Mouse (Mus musculus) heart, adult 2 months (tissue): Measurements from ENCODE around the gene Prkch. TPM values are rescaled to one million over a fixed set of nuclear protein-coding genes. Genes with fewer than 3 reads are reported as not detected.

ENCODE experiments used
- DNase-seq, 2 experiments: peaks; one replicate each; pipeline ENCODE4 v3.0.0; 2021
- H3K27ac ChIP-seq: fragments of 200-600 bp; 2 replicates; pipeline ENCODE4 v1.8.1; 2022
- H3K27me3 ChIP-seq: fragments of 200-500 bp; 2 replicates; pipeline ENCODE4 v1.6.1; 2012; ENCODE audit warnings: mild to moderate bottlenecking, low read length, inconsistent platforms, mixed read lengths; ENCODE audit not compliant: control insufficient read depth, insufficient read depth
- H3K36me3 ChIP-seq: fragments of 200-500 bp; 2 replicates; pipeline ENCODE4 v1.6.1; 2012; ENCODE audit warnings: low read length, inconsistent platforms; ENCODE audit not compliant: control insufficient read depth, insufficient read depth
- H3K4me1 ChIP-seq: fragments of 200-500 bp; 2 replicates; pipeline ENCODE4 v1.6.1; 2011; ENCODE audit warnings: low read length; ENCODE audit not compliant: control insufficient read depth, insufficient read depth
- H3K4me3 ChIP-seq: fragments of 200-600 bp; 2 replicates; pipeline ENCODE4 v1.8.1; 2022
- H3K79me2 ChIP-seq: fragments of 200-500 bp; replicated peaks from 2 replicates; pipeline ENCODE4 v1.6.1; 2012; ENCODE audit warnings: mild to moderate bottlenecking, inconsistent platforms, low read length, moderate library complexity, mixed read lengths; ENCODE audit not compliant: control insufficient read depth, insufficient read depth
- H3K9ac ChIP-seq: fragments of 200-500 bp; 2 replicates; pipeline ENCODE4 v1.6.1; 2012; ENCODE audit warnings: low read depth, mild to moderate bottlenecking, control low read depth, inconsistent platforms, low read length, mixed read lengths
- CTCF ChIP-seq: fragments of 200-600 bp; IDR thresholded peaks from 2 replicates; pipeline ENCODE4 v1.8.1; 2022; ENCODE audit warnings: antibody characterized with exemption, mild to moderate bottlenecking, moderate library complexity
- EP300 ChIP-seq: fragments of 200-500 bp; IDR thresholded peaks from 2 replicates; pipeline ENCODE4 v1.6.1; 2011; ENCODE audit warnings: low read depth, low read length, control low read depth; ENCODE audit not compliant: insufficient read depth
- POLR2A ChIP-seq: fragments of 200-500 bp; IDR thresholded peaks from 2 replicates; pipeline ENCODE4 v1.6.1; 2011; ENCODE audit warnings: mild to moderate bottlenecking, low read depth, low read length, control low read depth; ENCODE audit not compliant: insufficient read depth
- WGBS: fragments of 180-500 bp; shearing (Covaris S2); methylation state at CpG from one replicate; pipeline ENCODE4 v1.1.7; 2018; 5-methylcytosine and 5-hydroxymethylcytosine counted together
- intact Hi-C: fragments of 180-260 bp; cut with DNase I; formaldehyde crosslinking; loops from one replicate; pipeline ENCODE4 v1.15.1; 2025
- polyA plus RNA-seq: library from polyadenylated mRNA; depleted of rRNA; stranded (reverse); fragments of >200 nt; gene quantifications from 2 replicates; pipeline ENCODE4 v1.2.3, GENCODE M21; 2012
- total RNA-seq, 2 experiments: library from RNA; stranded (reverse); gene quantifications; 2 replicates each; pipeline ENCODE4 v1.2.3; 2021

Gene Prkch
- total and polyA plus RNA-seq, 3 experiments, result 9.7 to 17.5 (median 16.6) TPM

- Histone ChIP-seq H3K79me2 (no peaks in the 10 kb centered on the region), H3K36me3 (peaks cover 4% of the 10 kb centered on the region; the same call in 1 of the 2 replicates), H3K9ac (no peak overlapping the region), H3K4me3 (no peak overlapping the region), H3K27me3 (no peaks in the 10 kb centered on the region), H3K27ac (0 out of 2 replicates have a peak overlapping the region, but pooled peaks have one; percentile 26), H3K4me1 (peaks cover 35% of the 10 kb centered on the region)
- TF ChIP-seq EP300 (no peak), CTCF (no peak), POLR2A (no peak)
- WGBS, result 63% methylated on average over 18 of the region's 18 CpGs
- intact Hi-C loops, result no loop called here
- peak in 1 of 2 experiments; percentile 23 for DNase-seq
Observed at GRCm38 (mm10) chr12:73609676-73610545, 25.3 kb downstream of the Prkch start.

DNA sequence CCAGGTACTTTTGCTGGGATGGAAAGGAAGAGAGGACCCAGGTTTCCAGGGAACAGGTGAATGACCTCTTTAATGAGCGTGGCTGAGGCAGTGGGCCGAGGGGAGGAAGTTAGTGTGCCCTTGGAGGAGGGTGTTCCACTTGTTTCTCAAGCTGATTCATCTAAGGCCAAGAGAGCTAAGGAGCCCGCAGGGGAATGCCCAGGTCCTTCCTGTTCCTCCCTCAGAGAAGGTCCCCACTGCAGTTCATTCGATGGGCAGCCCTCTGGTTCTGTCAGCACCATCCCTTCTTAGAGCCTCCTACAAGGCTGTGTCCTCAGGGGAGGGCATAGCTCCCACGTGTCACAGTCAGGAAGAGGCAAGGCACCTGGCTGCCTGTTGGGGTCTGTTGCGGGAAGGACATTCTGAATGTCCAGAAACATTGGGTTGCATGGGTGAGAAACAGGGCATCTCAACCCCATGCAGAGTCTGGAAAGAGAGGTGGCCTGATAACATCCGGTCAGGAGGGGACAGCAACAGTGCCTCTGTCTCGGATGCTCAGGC lies 26.3 kb downstream of the Prkch start:
- no peaks in the 10 kb centered on the region for H3K27me3 ChIP-seq
- H3K79me2 ChIP-seq, result no peaks in the 10 kb centered on the region
- TF ChIP-seq CTCF (no peak), POLR2A (no peak), EP300 (no peak)
- H3K4me3 ChIP-seq, result no peak overlapping the region
- H3K36me3 ChIP-seq, result peaks cover 2% of the 10 kb centered on the region; the same call in 1 of the 2 replicates
- no peak overlapping the region for H3K27ac ChIP-seq
- peaks cover 32% of the 10 kb centered on the region for H3K4me1 ChIP-seq
- no peak for DNase-seq
- intact Hi-C loops, result no loop called here
- H3K9ac ChIP-seq, result no peak overlapping the region
- WGBS, result 34% methylated on average over 8 of the region's 8 CpGs

GRCm38 (mm10) chr12:73611741-73612140 lies 27.1 kb downstream of the Prkch start:
- intact Hi-C loops, result no loop called here
- Histone ChIP-seq H3K4me3 (no peak overlapping the region), H3K36me3 (peaks cover 2% of the 10 kb centered on the region; the same call in 1 of the 2 replicates), H3K27ac (no peak overlapping the region; the same call in 1 of the 2 replicates), H3K4me1 (peaks cover 32% of the 10 kb centered on the region), H3K27me3 (no peaks in the 10 kb centered on the region), H3K9ac (no peak overlapping the region), H3K79me2 (no peaks in the 10 kb centered on the region)
- DNase-seq, result no peak
- TF ChIP-seq POLR2A, result no peak
- no peak for TF ChIP-seq EP300
- TF ChIP-seq CTCF, result no peak
- 36% methylated on average over 3 of the region's 3 CpGs for WGBS

GRCm38 (mm10) chr12:73613183-73613582 lies 28.6 kb downstream of the Prkch start:
- Histone ChIP-seq H3K27ac (peak overlapping the region; percentile 6), H3K27me3 (no peaks in the 10 kb centered on the region), H3K9ac (no peak overlapping the region), H3K4me3 (no peak overlapping the region), H3K4me1 (peaks cover 36% of the 10 kb centered on the region), H3K36me3 (peaks cover 4% of the 10 kb centered on the region; the same call in 1 of the 2 replicates), H3K79me2 (no peaks in the 10 kb centered on the region)
- 47% methylated on average over 6 of the region's 6 CpGs for WGBS
- no peak for DNase-seq
- intact Hi-C loops, result no loop called here
- TF ChIP-seq EP300 (no peak), CTCF (no peak), POLR2A (no peak)

DNA sequence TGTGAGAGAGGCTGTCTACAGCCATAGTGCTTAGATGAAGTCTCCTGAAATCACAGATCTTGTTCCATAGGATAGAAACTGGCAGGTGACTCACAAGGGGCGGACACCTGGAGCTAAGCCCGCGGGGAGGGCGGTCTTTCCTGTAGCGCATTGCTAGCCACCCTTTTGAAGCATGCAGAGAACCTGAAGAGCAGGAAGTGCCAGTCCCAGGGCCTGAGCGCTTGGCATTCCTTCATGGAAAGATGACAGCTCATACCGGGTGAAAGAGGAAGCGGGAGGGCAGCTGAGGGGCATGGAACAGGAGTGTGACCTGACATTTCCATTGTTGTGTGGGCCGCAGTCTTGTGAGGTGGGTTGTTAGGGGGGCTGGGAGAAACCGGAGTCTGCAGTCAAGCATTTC lies 33.1 kb downstream of the Prkch start:
- Histone ChIP-seq H3K27me3 (no peaks in the 10 kb centered on the region), H3K36me3 (peaks cover 2% of the 10 kb centered on the region; the same call in 1 of the 2 replicates)

More for the DNA sequence above, 33.1 kb downstream of the Prkch start:
- TF ChIP-seq CTCF (no peak), POLR2A (no peak), EP300 (no peak)
- DNase-seq, result peak; percentile 58 to 61
- Histone ChIP-seq H3K4me1 (peaks cover 27% of the 10 kb centered on the region), H3K9ac (no peak overlapping the region; the same call in 1 of the 2 replicates), H3K4me3 (no peak overlapping the region), H3K27ac (peak overlapping the region; percentile 5; the same call in 1 of the 2 replicates), H3K79me2 (no peaks in the 10 kb centered on the region)
- 17% methylated on average over 10 of the region's 10 CpGs for WGBS
- intact Hi-C loops, result loop anchor here (5.0 kb wide), 1 partner anchor 35 kb away; the partner anchor contains the start of gene Prkch
